Mouse (Mus musculus) midbrain, embryonic 13.5 days (tissue): ENCODE data around the gene Kctd21. TPM values are rescaled to one million over a fixed set of nuclear protein-coding genes. Genes with fewer than 3 reads are reported as not detected.

Source experiments
- ATAC-seq: fragments of 200-750 bp; cut with Nextera tagmentation; 2 replicates; pipeline ENCODE4 v1.8.0; 2017; ENCODE audit warnings: mild to moderate bottlenecking, moderate TSS enrichment, moderate library complexity
- H3K27ac ChIP-seq: fragments of 300-500 bp; sonication (generic); 2 replicates; pipeline ENCODE4 v1.5.1; 2015; ENCODE audit warnings: inconsistent platforms, mild to moderate bottlenecking, moderate library complexity
- H3K27me3 ChIP-seq: fragments of 300-500 bp; sonication (generic); 2 replicates; pipeline ENCODE4 v1.6.1; 2015; ENCODE audit warnings: mild to moderate bottlenecking, inconsistent platforms
- H3K36me3 ChIP-seq: fragments of 300-500 bp; sonication (generic); 2 replicates; pipeline ENCODE4 v1.6.1; 2015; ENCODE audit warnings: mild to moderate bottlenecking, inconsistent platforms
- H3K4me1 ChIP-seq: fragments of 300-500 bp; sonication (generic); replicated peaks from 2 replicates; pipeline ENCODE4 v1.6.1; 2015; ENCODE audit warnings: inconsistent platforms
- H3K4me2 ChIP-seq: fragments of 300-500 bp; sonication (generic); replicated peaks from 2 replicates; pipeline ENCODE4 v1.6.1; 2015; ENCODE audit warnings: moderate library complexity, mild to moderate bottlenecking, inconsistent platforms
- H3K4me3 ChIP-seq: fragments of 300-500 bp; sonication (generic); replicated peaks from 2 replicates; pipeline ENCODE4 v1.5.1; 2015; ENCODE audit warnings: mild to moderate bottlenecking, inconsistent platforms
- H3K9ac ChIP-seq: fragments of 300-500 bp; sonication (generic); replicated peaks from 2 replicates; pipeline ENCODE4 v1.6.1; 2015; ENCODE audit warnings: mild to moderate bottlenecking, inconsistent platforms
- H3K9me3 ChIP-seq: fragments of 300-500 bp; sonication (generic); 2 replicates; pipeline ENCODE4 v1.6.1; 2016; ENCODE audit warnings: mild to moderate bottlenecking, inconsistent platforms
- WGBS: fragments of 180-500 bp; shearing (Covaris S2); methylation state at CpG from one replicate; pipeline ENCODE4 v1.1.7; 2015; 5-methylcytosine and 5-hydroxymethylcytosine counted together
- polyA plus RNA-seq: library from polyadenylated mRNA; unstranded; fragments of >200 nt; fragmentation: Nextera tagmentation; extraction: Ambion mirVana; gene quantifications from 2 replicates; pipeline ENCODE4 v1.2.1, GENCODE M21; 2015

Kctd21 gene
- polyA plus RNA-seq, 1 experiment from 2014 or later = 8.3 TPM

DNA sequence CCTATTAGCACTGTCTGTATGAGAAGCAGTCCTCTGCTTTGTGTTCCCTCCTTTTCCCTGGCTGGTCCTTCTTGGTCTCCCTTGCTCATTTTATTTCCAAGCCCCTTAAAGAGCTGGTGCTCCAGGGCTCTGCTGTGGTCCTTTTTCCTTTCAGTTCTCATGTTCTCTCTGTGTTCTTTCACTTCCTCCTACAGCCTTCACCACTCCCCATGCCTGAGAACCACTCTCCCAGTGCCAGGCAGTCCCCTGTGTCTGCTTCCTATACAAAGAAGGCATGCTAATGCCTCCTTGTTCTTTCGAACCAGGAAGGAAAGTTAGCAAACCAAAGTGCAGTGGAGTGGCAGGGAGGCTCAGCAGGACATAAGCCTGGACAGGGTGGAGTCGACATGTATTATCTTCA lies 43.8 kb downstream of the Kctd21 start:
- Histone ChIP-seq H3K4me2 (no peak overlapping the region), H3K27ac (no peak overlapping the region), H3K9ac (no peak overlapping the region), H3K4me1 (peaks cover 12% of the 10 kb centered on the region), H3K27me3 (no peaks in the 10 kb centered on the region), H3K36me3 (peaks cover 58% of the 10 kb centered on the region), H3K4me3 (no peak overlapping the region), H3K9me3 (no peaks in the 10 kb centered on the region)
- 85% methylated on average over 2 of the region's 2 CpGs for WGBS
- no peak for ATAC-seq

GRCm38 (mm10) chr7:97379304-97379703 lies 47.2 kb downstream of the Kctd21 start:
- Histone ChIP-seq H3K4me2 (no peak overlapping the region), H3K36me3 (peaks cover 85% of the 10 kb centered on the region), H3K9ac (no peak overlapping the region), H3K4me3 (no peak overlapping the region), H3K27ac (no peak overlapping the region), H3K4me1 (no peaks in the 10 kb centered on the region), H3K9me3 (no peaks in the 10 kb centered on the region), H3K27me3 (no peaks in the 10 kb centered on the region)
- 94% methylated on average over 5 of the region's 5 CpGs for WGBS
- ATAC-seq = no peak

DNA sequence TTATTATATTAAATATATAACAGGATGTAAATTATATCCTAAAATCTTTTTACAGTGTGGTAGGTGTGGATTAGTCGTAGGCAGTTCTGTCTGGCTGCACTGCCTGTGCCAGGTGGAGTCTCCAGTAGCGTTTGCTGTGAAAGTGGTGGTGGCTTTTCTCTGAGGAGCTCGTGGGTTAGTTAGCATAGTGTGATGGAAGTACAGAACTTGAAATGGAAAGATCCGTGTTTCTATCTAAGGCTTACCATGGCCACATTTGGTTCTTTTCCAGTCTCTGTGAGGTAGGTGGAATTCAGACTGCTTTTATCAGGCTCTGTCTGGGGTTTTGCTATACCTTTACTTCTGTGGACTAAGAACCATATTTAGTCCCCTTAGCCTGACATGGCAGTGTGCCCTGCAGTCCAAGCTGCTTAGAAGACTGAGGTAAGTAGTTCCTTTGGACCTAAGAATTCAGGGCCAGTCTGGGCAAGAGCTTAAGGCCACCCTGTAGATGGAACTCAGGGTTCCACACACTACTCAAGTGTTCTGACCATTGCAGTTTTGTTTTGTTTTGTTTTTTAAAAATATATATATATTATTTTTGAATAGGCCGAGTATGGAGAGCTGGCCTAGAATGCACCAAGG lies 48.5 kb downstream of the Kctd21 start:
- no peaks in the 10 kb centered on the region for H3K27me3 ChIP-seq
- H3K27ac ChIP-seq = no peak overlapping the region
- WGBS = 95% methylated on average over 5 of the region's 5 CpGs
- peaks cover 85% of the 10 kb centered on the region for H3K36me3 ChIP-seq
- no peak overlapping the region for H3K4me3 ChIP-seq
- no peaks in the 10 kb centered on the region for H3K4me1 ChIP-seq
- no peak overlapping the region for H3K9ac ChIP-seq
- no peak for ATAC-seq
- H3K9me3 ChIP-seq = no peaks in the 10 kb centered on the region
- H3K4me2 ChIP-seq = no peak overlapping the region

DNA sequence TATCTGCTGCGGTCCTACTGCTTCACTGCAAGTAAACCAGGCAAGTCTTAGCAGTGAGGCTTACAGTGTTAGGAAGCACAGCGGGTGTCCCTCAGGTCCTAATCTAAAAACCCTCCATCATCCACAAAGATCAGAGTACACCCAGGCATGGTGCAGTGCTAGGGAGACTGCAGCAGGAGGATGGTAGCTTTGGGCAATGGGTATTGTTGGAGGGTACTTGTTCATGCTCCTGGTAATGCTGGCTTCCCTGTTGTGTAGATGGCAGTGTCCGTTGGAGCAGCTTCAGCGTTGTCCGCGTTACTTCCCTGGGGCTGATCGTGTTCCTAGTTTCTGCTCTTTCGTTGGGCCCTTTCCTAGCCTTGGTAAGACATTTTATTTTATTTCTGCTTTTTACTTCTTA lies 50.5 kb downstream of the Kctd21 start:
- 98% methylated on average over 8 of the region's 8 CpGs for WGBS
- H3K4me3 ChIP-seq = no peak overlapping the region
- H3K27ac ChIP-seq = no peak overlapping the region
- no peaks in the 10 kb centered on the region for H3K4me1 ChIP-seq
- H3K36me3 ChIP-seq = peaks cover 88% of the 10 kb centered on the region
- no peak overlapping the region for H3K9ac ChIP-seq
- H3K27me3 ChIP-seq = no peaks in the 10 kb centered on the region
- H3K4me2 ChIP-seq = no peak overlapping the region
- ATAC-seq = no peak
- no peaks in the 10 kb centered on the region for H3K9me3 ChIP-seq

DNA sequence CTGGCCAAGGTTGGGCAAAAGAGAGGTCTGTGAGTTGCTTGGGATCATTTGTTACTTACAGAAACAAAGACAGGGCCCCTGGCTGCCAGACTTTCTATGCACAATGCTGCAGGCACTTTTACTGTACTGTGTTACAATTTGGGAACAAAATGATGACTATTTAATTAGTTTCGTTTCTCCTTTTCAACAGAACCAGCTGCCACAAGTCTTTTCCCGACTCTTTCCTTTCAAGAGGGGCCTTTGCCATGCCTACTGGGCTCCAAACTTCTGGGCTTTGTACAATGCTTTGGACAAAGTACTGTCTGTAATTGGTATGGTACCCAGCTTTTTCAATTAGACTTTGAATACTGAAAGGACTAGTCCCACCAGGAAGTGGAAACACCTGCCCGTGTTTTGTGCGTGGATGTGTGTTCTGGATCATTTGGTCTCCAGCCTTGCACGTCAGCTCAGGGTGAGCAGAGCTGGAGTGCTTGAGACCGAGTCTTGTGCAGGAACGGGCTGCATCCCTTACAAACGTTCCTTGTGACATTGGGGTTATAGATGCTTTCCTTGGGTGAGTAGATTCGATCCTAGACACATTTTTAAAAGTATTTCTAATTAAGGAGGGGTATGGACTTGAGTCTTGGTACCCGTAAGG lies 51.5 kb downstream of the Kctd21 start:
- no peak overlapping the region for H3K9ac ChIP-seq
- no peak for ATAC-seq
- H3K27ac ChIP-seq = no peak overlapping the region
- no peaks in the 10 kb centered on the region for H3K27me3 ChIP-seq
- H3K4me3 ChIP-seq = no peak overlapping the region
- H3K4me2 ChIP-seq = no peak overlapping the region
- H3K4me1 ChIP-seq = no peaks in the 10 kb centered on the region
- no peaks in the 10 kb centered on the region for H3K9me3 ChIP-seq
- WGBS = 91% methylated on average over 10 of the region's 10 CpGs
- H3K36me3 ChIP-seq = peaks cover 88% of the 10 kb centered on the region

GRCm38 (mm10) chr7:97386106-97386805 lies 54.1 kb downstream of the Kctd21 start:
- H3K9me3 ChIP-seq = no peaks in the 10 kb centered on the region
- ATAC-seq = no peak
- no peak overlapping the region for H3K27ac ChIP-seq
- no peak overlapping the region for H3K4me3 ChIP-seq
- H3K4me2 ChIP-seq = no peak overlapping the region
- H3K4me1 ChIP-seq = 0 out of 2 replicates have a peak, but pooled peaks cover 2% of the 10 kb centered on the region
- 90% methylated on average over 7 of the region's 7 CpGs for WGBS
- H3K9ac ChIP-seq = no peak overlapping the region
- peaks cover 87% of the 10 kb centered on the region for H3K36me3 ChIP-seq
- no peaks in the 10 kb centered on the region for H3K27me3 ChIP-seq

DNA sequence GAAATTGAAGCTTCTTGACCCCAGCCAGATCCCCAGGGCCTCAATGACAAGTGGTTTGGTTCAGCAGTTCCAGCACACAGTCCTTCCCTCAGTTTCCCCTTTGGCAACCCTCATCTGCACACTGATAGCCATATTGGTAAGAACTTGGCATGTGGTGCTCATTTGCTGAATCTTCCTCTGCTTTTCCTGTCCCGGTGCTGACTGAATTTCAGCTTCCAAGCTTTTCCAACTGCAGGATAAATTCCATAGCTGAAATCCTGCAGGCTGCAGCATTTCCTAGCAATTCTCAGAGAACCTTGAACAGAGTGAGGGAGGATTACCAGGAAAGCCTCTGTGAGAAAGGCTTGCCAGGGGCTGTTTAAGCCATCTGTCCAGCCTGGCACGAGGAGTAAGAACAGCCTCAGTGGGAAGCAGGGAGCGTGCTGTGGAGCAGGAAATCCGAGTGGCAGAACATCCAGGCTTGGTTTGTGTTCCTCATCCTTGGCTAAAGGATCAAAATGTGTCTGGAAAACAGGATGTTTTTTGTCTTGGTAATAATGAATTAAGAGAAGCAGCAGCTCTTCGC lies 54.8 kb downstream of the Kctd21 start:
- Histone ChIP-seq H3K27me3 (no peaks in the 10 kb centered on the region), H3K36me3 (peaks cover 88% of the 10 kb centered on the region), H3K27ac (no peak overlapping the region), H3K4me1 (0 out of 2 replicates have a peak, but pooled peaks cover 5% of the 10 kb centered on the region), H3K9ac (no peak overlapping the region), H3K4me2 (no peak overlapping the region), H3K4me3 (no peak overlapping the region), H3K9me3 (no peaks in the 10 kb centered on the region)
- 95% methylated on average over 5 of the region's 5 CpGs for WGBS
- ATAC-seq = no peak

GRCm38 (mm10) chr7:97387561-97388147 lies 55.5 kb downstream of the Kctd21 start:
- Histone ChIP-seq H3K9ac (no peak overlapping the region), H3K4me2 (no peak overlapping the region), H3K27ac (no peak overlapping the region), H3K4me3 (no peak overlapping the region), H3K9me3 (no peaks in the 10 kb centered on the region), H3K4me1 (0 out of 2 replicates have a peak, but pooled peaks cover 5% of the 10 kb centered on the region), H3K36me3 (peaks cover 88% of the 10 kb centered on the region), H3K27me3 (no peaks in the 10 kb centered on the region)
- 93% methylated on average over 8 of the region's 8 CpGs for WGBS
- ATAC-seq = no peak

DNA sequence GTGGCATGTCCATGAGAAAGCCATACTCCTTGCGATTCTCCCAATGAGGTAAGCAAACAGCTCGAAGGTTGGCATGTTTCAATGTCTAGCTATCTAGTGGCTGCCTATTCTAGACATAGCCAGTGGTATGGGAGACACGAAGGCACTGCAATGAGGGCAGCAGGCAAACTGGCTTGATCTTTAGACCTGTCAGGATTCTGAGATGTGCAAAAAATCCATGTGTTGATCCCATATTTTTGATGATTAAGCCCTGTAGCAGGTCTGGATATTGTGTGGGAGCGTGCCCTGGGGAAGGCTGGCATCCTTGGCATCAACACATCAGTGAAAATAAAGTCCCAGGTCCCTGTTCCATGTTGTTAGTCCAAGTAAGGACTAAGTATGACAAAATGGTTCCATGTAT lies 56.4 kb downstream of the Kctd21 start:
- Histone ChIP-seq H3K27ac (no peak overlapping the region), H3K4me2 (no peak overlapping the region), H3K27me3 (no peaks in the 10 kb centered on the region), H3K9ac (no peak overlapping the region), H3K4me1 (0 out of 2 replicates have a peak, but pooled peaks cover 5% of the 10 kb centered on the region), H3K36me3 (peaks cover 86% of the 10 kb centered on the region), H3K4me3 (no peak overlapping the region), H3K9me3 (no peaks in the 10 kb centered on the region)
- WGBS = 93% methylated on average over 4 of the region's 4 CpGs
- no peak for ATAC-seq

DNA sequence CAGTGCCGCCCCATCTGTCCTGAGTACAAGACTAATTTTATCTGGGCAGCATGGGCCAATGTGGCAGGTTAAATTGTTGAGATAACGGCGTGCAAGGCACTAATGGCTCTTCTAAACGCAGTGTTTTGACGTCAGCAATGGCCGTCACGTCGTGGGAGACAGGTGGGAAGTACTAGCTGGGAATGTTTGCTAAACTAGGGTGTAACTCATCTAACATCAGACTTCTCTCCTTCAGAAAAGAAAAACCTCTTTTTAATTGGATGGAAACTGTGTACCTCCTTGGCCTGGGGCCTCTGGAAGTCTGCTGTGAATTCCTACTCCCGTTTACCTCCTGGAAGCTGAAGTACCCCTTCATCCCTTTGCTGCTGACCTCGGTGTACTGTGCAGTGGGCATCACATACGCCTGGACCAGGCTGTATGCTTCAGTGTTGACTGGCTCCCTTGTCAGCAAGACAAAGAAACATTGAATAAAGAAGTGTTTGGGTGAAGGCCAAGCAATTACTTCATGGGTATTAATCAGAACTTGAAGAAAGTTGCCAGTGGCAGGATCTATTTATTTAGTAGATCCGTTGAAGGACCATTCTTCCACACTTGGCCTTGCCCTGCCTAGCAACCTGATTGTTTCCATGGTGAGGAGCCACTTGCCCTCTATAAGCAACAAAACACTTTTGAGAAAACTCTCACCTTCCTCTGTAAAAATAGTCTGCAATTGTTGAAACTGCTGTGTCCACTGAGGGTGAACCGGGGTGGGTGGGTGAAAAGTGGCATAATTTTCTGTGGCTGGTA lies 59.4 kb downstream of the Kctd21 start:
- Histone ChIP-seq H3K27ac (0 out of 2 replicates have a peak overlapping the region, but pooled peaks have one; percentile 19), H3K4me1 (0 out of 2 replicates have a peak, but pooled peaks cover 5% of the 10 kb centered on the region), H3K9me3 (no peaks in the 10 kb centered on the region), H3K4me2 (no peak overlapping the region), H3K36me3 (peaks cover 57% of the 10 kb centered on the region), H3K27me3 (no peaks in the 10 kb centered on the region), H3K4me3 (no peak overlapping the region), H3K9ac (no peak overlapping the region)
- ATAC-seq = peak; percentile 91
- 78% methylated on average over 13 of the region's 13 CpGs for WGBS

- no peak overlapping the region for H3K4me2 ChIP-seq
- no peak overlapping the region for H3K9ac ChIP-seq
- H3K9me3 ChIP-seq = no peaks in the 10 kb centered on the region
- no peaks in the 10 kb centered on the region for H3K27me3 ChIP-seq
- no peak overlapping the region for H3K27ac ChIP-seq
- H3K4me1 ChIP-seq = 0 out of 2 replicates have a peak, but pooled peaks cover 5% of the 10 kb centered on the region
- H3K4me3 ChIP-seq = no peak overlapping the region
- ATAC-seq = 0 out of 2 replicates have a peak, but pooled peaks have one; percentile 12
- peaks cover 52% of the 10 kb centered on the region for H3K36me3 ChIP-seq
- WGBS = 88% methylated on average over 6 of the region's 6 CpGs
These were observed 59.9 kb downstream of the Kctd21 start for GRCm38 (mm10) chr7:97392079-97392445.
